Mouse (Mus musculus): ENCODE results near the gene Pfkp. TPM values are rescaled to one million over a fixed set of nuclear protein-coding genes. Genes with fewer than 3 reads are reported as not detected.

Pfkp gene
- total RNA-seq, 1 experiment, result 154 TPM

DNA sequence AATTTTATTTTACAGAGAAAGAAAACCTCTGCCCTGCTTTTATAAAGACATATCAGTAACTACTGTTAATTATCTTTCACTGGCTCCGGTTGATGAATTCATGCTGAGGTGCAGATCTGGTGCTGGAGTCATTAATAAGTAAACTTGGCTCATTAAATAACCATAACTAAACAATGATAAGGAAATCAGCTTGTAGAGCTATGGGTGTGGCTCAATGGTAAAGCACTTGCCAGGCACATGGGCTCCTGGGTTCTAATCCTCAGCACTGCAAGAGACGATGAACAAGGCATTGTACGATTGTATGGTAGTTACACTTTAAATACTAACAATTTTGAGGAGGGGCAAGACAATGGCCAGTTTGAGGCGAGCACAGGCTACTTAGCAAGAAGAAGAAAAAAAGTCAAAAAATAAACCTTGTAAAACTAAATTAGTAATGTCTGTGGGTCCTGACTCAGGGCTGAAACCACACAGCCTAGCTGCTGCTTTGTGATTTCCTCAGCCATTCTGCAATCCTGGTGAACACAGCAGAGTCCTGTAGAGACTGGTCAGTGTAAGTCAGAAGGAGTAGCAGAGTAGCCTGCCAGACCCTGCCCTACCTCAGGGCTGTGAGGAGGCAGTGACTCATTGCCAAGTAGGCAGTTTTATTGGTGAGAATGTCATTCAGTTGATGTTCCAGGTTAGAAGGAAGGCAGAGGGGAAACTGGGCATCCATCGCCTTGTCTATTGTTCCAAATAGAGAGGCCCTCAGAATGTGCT lies 34.7 kb downstream of the Pfkp start:
- TF ChIP-seq HCFC1 (IDR thresholded peaks at IDR 0.05; ENCODE audit: borderline replicate concordance, insufficient read depth, low read length) (no peak), MAFK (IDR thresholded peaks at IDR 0.05; ENCODE audit: insufficient read depth, low read depth, low read length) (no peak), ZNF384 (IDR thresholded peaks at IDR 0.05; ENCODE audit: low read depth, low read length) (no peak), CHD2 (IDR thresholded peaks at IDR 0.05; ENCODE audit: low read depth, low read length) (no peak), ZC3H11A (IDR thresholded peaks at IDR 0.05; ENCODE audit: borderline replicate concordance, low read depth, low read length) (no peak)
- no peak overlapping the region for H3K27ac ChIP-seq (ENCODE audit: insufficient read depth, low read depth, low read length, poor library complexity, severe bottlenecking)
- DNase-seq (ENCODE audit: low read depth, low spot score), result no peak
- no peak overlapping the region for H3K4me3 ChIP-seq (ENCODE audit: insufficient read depth in 1 of 2, low read depth in 1 of 2, low read length in 2 of 2, poor library complexity in 1 of 2, severe bottlenecking in 1 of 2)
- H3K4me1 ChIP-seq (ENCODE audit: control insufficient read depth in 2 of 2, insufficient read depth in 2 of 2, low read length in 2 of 2, poor library complexity in 1 of 2), result no peaks in the 10 kb centered on the region
- no peak overlapping the region for H3K9ac ChIP-seq (ENCODE audit: insufficient read depth, low read depth, low read length, poor library complexity, severe bottlenecking)
- in situ Hi-C loops (cut with MboI; ENCODE audit: low sequenced_read_pairs in 2 of 2, unreplicated experiment in 2 of 2), result no loop called here
- peaks cover 25% of the 10 kb centered on the region for H3K36me3 ChIP-seq (ENCODE audit: control insufficient read depth, insufficient read depth, low read length, poor library complexity, severe bottlenecking)
- no peaks in the 10 kb centered on the region; the same call in 1 of the 2 replicates for H3K9me3 ChIP-seq (ENCODE audit: control insufficient read depth, insufficient read depth, low read depth, low read length)

DNA sequence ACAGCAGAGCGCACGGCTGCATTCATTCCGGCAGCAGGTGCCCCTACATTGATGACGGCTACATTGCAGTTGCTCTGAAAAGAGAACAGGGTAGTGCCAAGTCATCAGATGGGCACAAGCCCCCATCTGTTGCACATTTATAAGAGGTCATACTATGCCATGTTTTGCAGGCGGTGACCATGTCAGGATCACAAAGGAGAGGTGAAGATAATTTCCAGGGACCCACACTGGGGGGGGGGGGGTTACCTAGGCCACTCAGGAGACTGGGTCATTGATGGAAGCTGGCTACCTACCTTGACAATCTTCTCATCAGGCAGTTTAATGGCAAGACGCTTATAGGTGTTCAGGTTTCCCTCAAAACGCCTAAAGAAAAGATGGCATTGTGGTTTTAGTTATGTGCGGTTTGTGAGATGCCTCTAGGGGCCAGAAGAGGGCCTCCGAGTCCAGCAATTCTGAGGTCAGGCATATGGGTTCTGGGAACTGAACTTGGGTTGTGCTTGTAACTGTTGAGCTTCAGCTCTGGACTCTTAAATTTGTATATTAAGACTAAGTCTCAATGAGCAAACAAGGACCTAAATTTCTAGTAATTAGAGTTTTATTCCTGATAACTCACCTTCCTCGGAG lies 45.7 kb downstream of the Pfkp start:
- H3K9ac ChIP-seq (ENCODE audit: insufficient read depth, low read depth, low read length, poor library complexity, severe bottlenecking), result no peak overlapping the region
- no peak for DNase-seq (ENCODE audit: low read depth, low spot score)
- H3K4me1 ChIP-seq (ENCODE audit: control insufficient read depth in 2 of 2, insufficient read depth in 2 of 2, low read length in 2 of 2, poor library complexity in 1 of 2), result no peaks in the 10 kb centered on the region
- no peaks in the 10 kb centered on the region for H3K9me3 ChIP-seq (ENCODE audit: control insufficient read depth, insufficient read depth, low read depth, low read length)
- in situ Hi-C loops (cut with MboI; ENCODE audit: low sequenced_read_pairs in 2 of 2, unreplicated experiment in 2 of 2), result no loop called here
- TF ChIP-seq MAFK (IDR thresholded peaks at IDR 0.05; ENCODE audit: insufficient read depth, low read depth, low read length) (no peak), ZNF384 (IDR thresholded peaks at IDR 0.05; ENCODE audit: low read depth, low read length) (no peak), HCFC1 (IDR thresholded peaks at IDR 0.05; ENCODE audit: borderline replicate concordance, insufficient read depth, low read length) (no peak), CHD2 (IDR thresholded peaks at IDR 0.05; ENCODE audit: low read depth, low read length) (no peak), ZC3H11A (IDR thresholded peaks at IDR 0.05; ENCODE audit: borderline replicate concordance, low read depth, low read length) (no peak)
- H3K27ac ChIP-seq (ENCODE audit: insufficient read depth, low read depth, low read length, poor library complexity, severe bottlenecking), result no peak overlapping the region
- no peak overlapping the region for H3K4me3 ChIP-seq (ENCODE audit: insufficient read depth in 1 of 2, low read depth in 1 of 2, low read length in 2 of 2, poor library complexity in 1 of 2, severe bottlenecking in 1 of 2)
- peaks cover 31% of the 10 kb centered on the region for H3K36me3 ChIP-seq (ENCODE audit: control insufficient read depth, insufficient read depth, low read length, poor library complexity, severe bottlenecking)

- H3K27ac ChIP-seq (ENCODE audit: insufficient read depth, low read depth, low read length, poor library complexity, severe bottlenecking), result no peak overlapping the region
- no peak overlapping the region for H3K4me3 ChIP-seq (ENCODE audit: insufficient read depth in 1 of 2, low read depth in 1 of 2, low read length in 2 of 2, poor library complexity in 1 of 2, severe bottlenecking in 1 of 2)
- DNase-seq (ENCODE audit: low read depth, low spot score), result no peak
- peaks cover 35% of the 10 kb centered on the region for H3K36me3 ChIP-seq (ENCODE audit: control insufficient read depth, insufficient read depth, low read length, poor library complexity, severe bottlenecking)
- H3K9ac ChIP-seq (ENCODE audit: insufficient read depth, low read depth, low read length, poor library complexity, severe bottlenecking), result no peak overlapping the region
- no peaks in the 10 kb centered on the region for H3K4me1 ChIP-seq (ENCODE audit: control insufficient read depth in 2 of 2, insufficient read depth in 2 of 2, low read length in 2 of 2, poor library complexity in 1 of 2)
- TF ChIP-seq ZC3H11A (IDR thresholded peaks at IDR 0.05; ENCODE audit: borderline replicate concordance, low read depth, low read length), result no peak
- no peak for TF ChIP-seq ZNF384 (IDR thresholded peaks at IDR 0.05; ENCODE audit: low read depth, low read length)
- no peaks in the 10 kb centered on the region for H3K9me3 ChIP-seq (ENCODE audit: control insufficient read depth, insufficient read depth, low read depth, low read length)
- in situ Hi-C loops (cut with MboI; ENCODE audit: low sequenced_read_pairs in 2 of 2, unreplicated experiment in 2 of 2), result no loop called here
Observed at GRCm38 (mm10) chr13:6601676-6602075, 46.9 kb downstream of the Pfkp start.

GRCm38 (mm10) chr13:6600626-6601025 lies 48.0 kb downstream of the Pfkp start:
- no peaks in the 10 kb centered on the region for H3K4me1 ChIP-seq (ENCODE audit: control insufficient read depth in 2 of 2, insufficient read depth in 2 of 2, low read length in 2 of 2, poor library complexity in 1 of 2)
- no peak for TF ChIP-seq MAFK (IDR thresholded peaks at IDR 0.05; ENCODE audit: insufficient read depth, low read depth, low read length)
- no peak for TF ChIP-seq HCFC1 (IDR thresholded peaks at IDR 0.05; ENCODE audit: borderline replicate concordance, insufficient read depth, low read length)
- TF ChIP-seq CHD2 (IDR thresholded peaks at IDR 0.05; ENCODE audit: low read depth, low read length), result no peak
- no peak for TF ChIP-seq ZC3H11A (IDR thresholded peaks at IDR 0.05; ENCODE audit: borderline replicate concordance, low read depth, low read length)
- TF ChIP-seq ZNF384 (IDR thresholded peaks at IDR 0.05; ENCODE audit: low read depth, low read length), result no peak
- H3K27ac ChIP-seq (ENCODE audit: insufficient read depth, low read depth, low read length, poor library complexity, severe bottlenecking), result no peak overlapping the region
- H3K9me3 ChIP-seq (ENCODE audit: control insufficient read depth, insufficient read depth, low read depth, low read length), result no peaks in the 10 kb centered on the region
- no peak overlapping the region for H3K4me3 ChIP-seq (ENCODE audit: insufficient read depth in 1 of 2, low read depth in 1 of 2, low read length in 2 of 2, poor library complexity in 1 of 2, severe bottlenecking in 1 of 2)
- H3K9ac ChIP-seq (ENCODE audit: insufficient read depth, low read depth, low read length, poor library complexity, severe bottlenecking), result no peak overlapping the region
- peaks cover 36% of the 10 kb centered on the region for H3K36me3 ChIP-seq (ENCODE audit: control insufficient read depth, insufficient read depth, low read length, poor library complexity, severe bottlenecking)
- DNase-seq (ENCODE audit: low read depth, low spot score), result no peak
- in situ Hi-C loops (cut with MboI; ENCODE audit: low sequenced_read_pairs in 2 of 2, unreplicated experiment in 2 of 2), result no loop called here
